Mouse (Mus musculus) urinary bladder, postnatal 4 days (tissue): ENCODE results near the gene Gm5901.
"Not testable (repeated sequence)": the region's sequence is repeated elsewhere in the genome, so short reads cannot be mapped to it uniquely, and the experiment has no call there.

Experiments used
- DNase-seq, 2 experiments: peaks; one replicate each; pipeline ENCODE4 v3.0.0; 2021 to 2022; ENCODE audit warnings: low spot score in 2 of 2

The Gm5901 gene

DNA sequence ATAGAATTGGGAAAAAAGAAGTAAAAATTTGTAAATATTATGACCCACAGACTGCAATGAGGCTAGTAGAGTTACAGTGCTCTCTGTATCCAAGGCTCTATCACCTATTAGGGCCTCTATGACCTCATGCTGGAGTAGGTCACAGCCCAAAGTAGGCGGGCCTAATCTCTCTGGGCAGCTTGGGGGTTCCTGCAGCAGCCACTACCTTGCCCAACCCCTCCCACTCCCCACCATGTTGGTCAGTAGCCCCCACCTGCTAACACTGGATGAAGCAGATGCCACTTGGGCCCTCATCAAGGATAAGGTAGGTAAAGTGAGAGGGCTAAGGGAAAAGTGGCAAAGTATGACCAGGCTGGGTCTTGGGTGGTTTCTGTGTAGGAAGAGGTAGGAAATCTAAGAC lies at the start of gene Gm5901:
Gm5901 (plus strand) TSS at position 173 of the 400 bp plus-strand sequence.
- no peak for DNase-seq

DNA sequence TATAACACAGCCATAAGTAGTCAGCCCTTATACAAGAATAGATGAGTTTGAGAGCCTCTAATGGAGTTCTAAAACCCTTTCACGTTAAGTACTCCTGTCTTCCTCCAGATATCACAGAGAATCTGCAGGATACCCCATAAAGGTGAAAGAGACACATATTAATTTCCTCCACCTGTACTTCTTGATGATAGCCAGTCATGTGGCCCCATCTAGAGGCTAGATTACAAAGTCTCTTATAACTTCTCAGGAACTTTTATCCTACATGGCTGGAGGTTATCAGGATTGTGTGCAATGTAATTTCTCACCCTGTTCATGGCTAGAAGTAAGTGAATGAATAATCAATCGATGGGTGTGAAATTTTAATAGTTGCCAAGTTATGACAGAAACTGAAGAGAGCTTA lies 49.5 kb upstream of the Gm5901 start:
- DNase-seq: no peak

DNA sequence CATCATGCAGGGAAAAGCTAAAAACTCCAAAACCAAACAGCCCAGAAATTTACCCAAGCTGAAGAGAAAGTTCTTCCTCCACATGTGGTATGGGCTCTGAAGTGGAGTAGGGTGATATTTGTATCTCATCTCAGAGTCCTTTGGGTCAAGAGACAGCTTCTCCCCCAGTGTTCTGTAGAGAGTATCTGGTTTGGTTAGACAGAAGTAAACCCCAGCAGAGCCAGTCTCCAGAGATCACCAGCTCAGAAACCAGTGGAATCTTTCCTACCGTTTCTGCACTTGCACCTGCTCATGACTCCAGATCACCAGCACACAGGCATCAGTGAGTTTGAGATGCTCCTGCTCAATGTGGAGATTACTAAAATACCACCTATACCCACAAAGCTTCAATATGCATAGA lies 40.8 kb upstream of the Gm5901 start, which contains the start of gene Olfr690:
Olfr690 (minus strand) TSS at position 101 of the 400 bp plus-strand sequence.
- no peak for DNase-seq

DNA sequence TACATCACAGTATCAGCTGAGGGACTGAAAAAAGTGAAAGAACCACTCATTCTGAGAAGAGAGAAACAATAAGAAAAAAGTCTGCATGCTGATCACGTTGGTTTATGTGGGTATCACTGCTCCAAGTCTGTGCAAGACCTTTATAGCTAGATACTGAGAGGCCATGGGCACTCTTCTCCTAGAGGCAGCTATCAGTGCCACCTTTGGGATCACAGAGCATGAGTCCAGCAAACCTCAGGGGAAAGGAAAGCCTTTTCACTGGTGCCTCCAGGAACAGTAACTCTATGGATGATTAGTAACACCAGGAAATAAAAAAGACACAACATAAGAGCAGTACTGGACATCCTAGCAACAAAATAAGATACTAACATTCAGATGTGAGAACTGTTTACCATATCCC lies 32.7 kb upstream of the Gm5901 start, which contains the start of gene Olfr691:
Olfr691 (minus strand) TSS at position 101 of the 400 bp plus-strand sequence.
- DNase-seq: no peak

DNA sequence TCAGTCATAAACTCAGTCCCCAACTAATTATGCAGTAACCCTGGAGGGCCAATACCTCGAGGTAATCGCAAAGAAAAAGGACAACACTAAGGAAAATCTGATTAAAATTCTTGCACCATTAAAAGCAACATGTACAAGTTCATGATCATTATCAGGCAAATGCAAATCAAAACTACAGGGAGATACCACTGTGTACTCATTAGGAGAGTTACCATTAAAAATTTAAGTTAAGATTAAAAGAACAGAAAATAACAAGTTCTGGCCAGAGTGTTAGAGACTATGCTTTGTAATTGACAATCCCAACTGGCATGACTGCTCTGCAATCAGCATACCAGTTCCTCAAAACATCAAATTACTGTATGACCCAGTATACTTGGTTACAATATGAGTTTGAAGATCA lies 32.1 kb upstream of the Gm5901 start:
- DNase-seq: no peak

DNA sequence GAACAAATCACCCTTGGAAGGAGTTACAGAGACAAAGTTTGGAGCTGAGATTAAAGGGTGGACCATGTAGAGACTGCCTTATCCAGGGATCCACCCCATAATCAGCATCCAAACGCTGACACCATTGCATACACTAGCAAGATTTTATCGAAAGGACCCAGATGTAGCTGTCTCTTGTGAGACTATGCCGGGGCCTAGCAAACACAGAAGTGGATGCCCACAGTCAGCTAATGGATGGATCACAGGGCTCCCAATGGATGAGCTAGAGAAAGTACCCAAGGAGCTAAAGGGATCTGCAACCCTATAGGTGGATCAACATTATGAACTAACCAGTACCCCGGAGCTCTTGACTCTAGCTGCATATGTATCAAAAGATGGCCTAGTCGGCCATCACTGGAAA lies 18.8 kb upstream of the Gm5901 start:
- DNase-seq: not testable (repeated sequence)

DNA sequence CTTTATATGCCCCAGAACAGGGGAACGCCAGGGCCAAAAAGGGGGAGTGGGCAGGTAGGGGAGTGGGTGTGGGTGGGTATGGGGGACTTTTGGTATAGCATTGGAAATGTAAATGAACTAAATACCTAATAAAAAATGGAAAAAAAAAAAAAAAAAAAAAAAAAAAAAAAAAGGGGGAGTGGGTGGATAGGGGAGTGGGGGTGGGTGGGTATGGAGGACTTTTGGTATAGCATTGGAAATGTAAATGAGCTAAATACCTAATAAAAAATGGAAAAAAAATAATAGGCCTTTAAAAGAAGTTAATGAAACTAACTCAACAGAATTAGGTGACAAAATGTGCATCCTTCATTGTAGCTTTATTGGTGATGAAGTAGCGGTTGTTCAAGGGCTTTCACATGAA lies 18.4 kb upstream of the Gm5901 start:
- DNase-seq: not testable (repeated sequence)

DNA sequence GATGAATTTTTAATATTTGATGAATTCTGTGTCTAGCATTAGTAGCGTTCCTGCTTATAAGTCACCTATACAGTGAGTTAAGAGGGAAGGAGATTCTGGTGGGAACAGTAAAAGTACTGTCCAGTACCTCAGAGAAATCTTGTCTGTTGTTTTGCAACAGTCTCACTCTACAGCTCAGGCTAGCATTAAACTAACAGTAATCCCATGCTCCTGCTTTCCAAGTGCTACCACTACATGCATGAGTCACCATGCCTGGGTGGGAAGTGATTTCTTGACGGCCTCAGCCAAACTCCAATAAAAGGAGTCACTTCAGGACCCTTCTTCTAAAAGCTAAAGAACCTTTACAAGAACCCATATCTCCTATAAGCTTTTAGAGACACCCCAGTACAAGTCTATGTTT lies 13.1 kb upstream of the Gm5901 start:
- no peak for DNase-seq

DNA sequence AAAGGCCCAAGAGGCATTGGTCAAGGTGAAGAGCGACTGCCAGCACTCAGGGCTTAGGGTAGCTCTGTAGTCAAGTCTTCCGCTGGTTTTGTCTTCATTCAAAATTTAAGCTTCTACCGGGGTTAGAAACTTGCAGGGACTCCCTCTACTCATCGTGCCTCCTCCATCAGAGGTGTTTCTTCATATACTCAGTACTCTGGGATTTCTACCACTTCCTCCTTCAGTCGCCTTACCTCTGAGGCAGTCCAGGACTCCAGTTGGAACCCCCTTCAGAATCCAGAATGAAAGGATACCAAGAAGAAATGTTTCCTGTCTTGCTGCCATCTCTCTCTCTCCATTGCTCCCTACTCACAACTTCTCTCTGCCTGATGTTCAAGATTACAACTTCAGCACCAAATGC lies 7.6 kb upstream of the Gm5901 start:
- DNase-seq: no peak

DNA sequence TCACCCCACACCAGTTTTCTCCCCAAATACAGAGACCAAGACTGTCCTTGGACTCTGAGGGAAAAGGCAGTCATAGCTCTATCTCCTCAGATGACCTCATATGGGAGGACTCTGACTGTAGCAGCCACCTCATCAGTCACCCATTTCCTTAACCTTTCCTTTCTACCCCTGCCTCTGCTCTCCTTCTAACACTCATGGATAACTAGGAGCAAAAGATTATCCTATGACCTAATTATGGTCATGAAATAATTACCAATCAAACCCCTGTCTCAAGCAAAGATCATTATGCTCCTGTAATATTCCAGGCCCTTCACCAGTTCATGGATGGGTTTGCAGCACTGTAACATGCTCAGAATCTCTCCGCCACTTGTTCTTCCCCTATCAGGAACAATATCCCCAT lies 6.9 kb upstream of the Gm5901 start, which contains the start of gene Olfr692:
Olfr692 (plus strand) TSS at position 301 of the 400 bp plus-strand sequence.
- no peak for DNase-seq

DNA sequence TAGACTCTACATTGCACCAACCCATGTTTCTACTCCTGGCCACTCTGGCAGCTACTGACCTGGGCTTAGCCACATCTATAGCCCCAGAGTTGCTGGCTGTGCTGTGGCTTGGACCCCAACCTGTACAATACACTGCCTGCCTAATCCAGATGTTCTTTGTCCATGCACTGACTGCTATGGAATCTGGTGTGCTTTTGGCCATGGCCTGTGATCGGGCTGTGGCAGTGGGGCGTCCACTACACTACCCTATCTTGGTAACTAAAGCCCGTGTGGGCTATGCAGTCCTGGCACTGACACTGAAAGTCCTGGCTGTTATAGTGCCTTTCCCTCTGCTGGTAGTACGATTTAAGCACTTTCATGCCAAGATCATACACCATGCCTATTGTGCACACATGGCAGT lies 6.3 kb upstream of the Gm5901 start:
- DNase-seq: no peak

DNA sequence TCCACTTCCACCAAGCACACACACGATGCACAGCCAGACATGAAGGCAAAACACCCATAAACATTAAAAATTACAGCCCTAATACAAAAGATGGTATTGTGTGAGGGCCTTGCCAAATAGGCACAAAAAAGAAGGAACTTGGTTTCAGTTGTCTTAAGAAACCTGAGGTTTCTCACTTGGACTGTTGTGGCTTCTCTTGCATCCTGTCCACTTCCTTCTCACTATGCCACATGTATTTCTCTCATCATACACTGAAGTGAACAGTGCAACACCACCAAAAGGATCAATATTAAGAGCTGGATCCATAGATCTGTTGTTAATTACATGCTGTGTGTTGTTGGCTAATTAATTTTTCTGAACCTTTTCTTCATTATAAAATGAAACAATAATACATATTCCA lies 1.9 kb upstream of the Gm5901 start:
- DNase-seq: no peak

DNA sequence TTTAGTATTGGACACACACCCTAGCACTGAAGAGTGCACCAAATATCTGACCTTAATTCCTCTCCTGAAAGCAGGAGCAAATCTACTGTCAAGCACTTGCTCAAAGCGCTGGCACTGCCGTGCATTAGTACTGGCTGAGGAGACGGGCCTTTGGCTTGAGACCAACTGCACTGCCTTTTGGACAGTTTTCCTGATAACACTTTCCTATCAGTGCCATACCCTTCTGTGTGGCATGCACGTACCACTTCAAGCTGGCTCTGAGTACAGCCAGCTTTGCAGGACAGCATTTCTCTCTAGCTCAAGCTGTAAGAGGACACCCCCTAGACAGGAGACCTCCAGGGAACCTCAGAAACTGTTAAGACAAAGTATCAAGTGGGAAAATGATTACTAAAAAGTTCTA lies 1.3 kb upstream of the Gm5901 start:
- no peak for DNase-seq

DNA sequence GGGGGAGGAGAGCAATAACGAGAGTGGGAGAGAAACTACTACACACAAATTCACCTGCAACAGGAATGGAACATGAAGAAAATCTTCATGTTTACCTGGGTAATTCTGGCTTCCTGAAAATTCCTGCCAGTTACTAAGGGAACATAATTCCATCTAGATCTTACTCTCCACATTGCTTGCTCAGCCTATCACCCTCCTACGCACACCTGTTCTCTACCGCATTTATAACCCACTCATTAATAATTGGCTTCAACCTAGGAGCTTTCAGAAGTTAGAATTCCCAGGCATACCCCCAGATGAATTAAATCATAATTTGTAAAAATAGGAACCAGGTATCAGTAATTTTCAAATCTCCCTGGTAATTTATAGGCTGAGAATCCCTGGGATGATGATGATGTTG lies 862 bp upstream of the Gm5901 start:
- DNase-seq: no peak

DNA sequence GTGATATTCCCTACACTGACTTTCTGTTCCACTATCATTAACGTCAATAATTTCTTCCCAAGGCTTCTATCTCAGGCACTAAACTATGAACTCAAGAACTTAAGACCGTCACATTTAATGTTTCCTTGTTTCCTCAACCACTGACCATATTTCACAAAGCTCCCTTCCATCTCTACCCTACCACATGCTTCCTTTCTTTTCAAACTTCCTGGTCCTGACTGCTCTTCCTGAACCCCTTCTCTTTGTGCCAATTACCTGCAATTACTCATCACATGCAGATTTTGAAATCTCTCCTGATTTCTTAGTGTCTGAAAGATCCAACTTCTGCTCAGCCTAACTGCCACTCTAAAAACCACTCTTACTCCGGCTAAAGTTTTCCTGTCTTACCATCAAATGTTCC lies 5.5 kb downstream of the Gm5901 start:
- no peak for DNase-seq

DNA sequence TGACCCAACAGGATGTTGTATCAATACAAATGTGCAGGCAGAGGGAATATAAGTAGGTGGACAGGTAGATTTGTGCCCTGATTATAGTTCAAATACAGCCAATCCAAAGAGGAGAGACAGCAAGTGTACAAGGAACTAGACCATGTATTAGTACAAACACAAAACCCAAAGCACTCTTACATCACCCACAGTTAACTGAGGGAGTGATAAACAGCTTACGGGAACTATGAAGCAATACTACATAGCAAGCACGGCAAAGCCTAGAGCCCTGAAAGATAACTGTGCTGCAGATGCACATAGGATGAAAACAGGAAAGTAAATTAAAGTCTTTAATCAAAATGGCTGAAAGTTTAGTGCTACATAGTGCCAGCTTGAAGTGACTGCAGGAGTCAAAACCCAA lies 12.9 kb downstream of the Gm5901 start:
- no peak for DNase-seq

DNA sequence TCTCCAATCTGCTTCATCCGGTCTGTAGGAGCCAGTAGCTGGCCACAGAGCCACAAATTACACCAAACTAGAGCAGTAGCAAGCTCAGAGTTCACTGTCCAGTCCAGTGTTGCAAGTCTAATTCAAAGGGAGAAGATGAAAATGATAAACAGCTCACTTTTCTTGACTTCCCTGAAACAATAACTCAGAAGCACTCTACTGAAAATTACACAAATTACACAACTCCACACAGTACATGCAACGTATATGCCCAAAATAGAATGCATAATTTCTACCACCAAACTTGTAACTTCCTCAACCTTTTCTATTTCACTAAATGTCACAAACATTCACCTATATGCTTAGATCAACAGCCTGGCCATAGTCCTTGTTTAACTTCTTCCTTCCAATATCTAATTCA lies 15.4 kb downstream of the Gm5901 start:
- DNase-seq: no peak

DNA sequence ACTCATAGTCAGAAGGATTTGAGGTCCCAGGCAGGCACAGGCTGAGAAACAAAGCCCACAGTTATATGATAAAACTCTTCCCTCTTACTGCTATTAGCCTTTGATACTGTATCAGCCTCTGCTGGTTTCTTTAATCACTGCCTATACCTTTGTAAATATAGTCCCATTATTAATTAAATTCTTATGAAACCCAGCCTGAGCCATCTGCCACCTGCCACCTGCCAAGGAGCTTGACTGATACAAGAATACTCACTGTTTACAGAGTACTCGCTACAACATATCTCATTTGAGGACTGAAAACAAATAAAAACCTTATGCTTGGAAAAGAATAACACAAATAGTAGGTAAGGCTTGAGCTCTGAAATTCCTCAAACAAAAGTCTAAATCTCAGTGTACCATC lies 19.8 kb downstream of the Gm5901 start:
- DNase-seq: no peak

DNA sequence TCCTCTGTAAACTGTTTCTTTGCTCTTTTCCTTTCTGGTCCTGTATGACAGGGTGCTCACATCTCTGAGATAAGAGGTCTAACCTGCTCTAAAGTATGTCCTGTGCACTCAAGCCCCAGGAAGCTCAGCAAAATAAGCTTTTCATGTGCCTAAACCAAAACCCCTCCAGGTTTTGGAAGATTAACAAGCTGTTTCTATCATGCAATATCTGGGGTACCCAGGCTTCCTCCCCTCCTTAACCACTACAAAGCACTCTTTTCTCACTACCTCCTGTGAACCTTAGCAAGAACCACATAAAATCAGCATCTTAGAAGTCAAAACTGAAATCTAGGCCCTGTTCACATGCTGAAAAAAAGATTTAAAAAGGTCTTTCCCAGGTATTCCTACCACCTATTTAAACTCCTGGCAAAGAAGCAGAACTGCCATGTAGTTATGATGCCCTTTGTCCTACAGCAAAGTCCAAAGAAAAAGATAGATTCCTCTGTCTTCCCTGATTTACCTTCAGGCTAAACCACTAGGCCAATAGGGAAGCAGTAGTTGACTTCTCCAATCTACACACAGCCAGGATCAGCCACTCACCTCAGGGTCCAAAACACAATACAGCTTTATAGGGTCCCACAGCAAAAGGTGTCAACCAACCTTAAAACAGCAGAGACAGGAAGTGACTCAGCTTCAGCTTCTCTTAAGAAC lies 20.4 kb downstream of the Gm5901 start:
- no peak for DNase-seq

DNA sequence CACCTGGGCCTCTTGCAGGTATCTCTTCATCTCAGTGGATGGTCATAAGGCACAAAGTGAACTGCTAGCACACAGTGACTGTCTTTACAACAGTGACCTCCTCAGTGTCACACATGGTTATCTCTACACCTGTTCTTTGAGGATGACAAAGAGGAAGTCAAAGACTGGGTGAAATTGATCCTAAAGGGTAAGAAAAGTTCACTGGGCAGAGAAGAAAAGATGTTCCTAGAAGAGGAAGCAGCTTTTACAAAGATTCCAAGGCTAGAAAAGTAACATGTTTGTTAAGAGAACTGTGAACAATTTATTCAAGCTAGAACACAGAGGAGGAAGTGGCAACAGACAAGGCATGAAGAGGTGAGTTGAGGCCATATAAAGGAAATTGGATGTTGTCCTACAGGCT lies 21.3 kb downstream of the Gm5901 start:
- DNase-seq: no peak

DNA sequence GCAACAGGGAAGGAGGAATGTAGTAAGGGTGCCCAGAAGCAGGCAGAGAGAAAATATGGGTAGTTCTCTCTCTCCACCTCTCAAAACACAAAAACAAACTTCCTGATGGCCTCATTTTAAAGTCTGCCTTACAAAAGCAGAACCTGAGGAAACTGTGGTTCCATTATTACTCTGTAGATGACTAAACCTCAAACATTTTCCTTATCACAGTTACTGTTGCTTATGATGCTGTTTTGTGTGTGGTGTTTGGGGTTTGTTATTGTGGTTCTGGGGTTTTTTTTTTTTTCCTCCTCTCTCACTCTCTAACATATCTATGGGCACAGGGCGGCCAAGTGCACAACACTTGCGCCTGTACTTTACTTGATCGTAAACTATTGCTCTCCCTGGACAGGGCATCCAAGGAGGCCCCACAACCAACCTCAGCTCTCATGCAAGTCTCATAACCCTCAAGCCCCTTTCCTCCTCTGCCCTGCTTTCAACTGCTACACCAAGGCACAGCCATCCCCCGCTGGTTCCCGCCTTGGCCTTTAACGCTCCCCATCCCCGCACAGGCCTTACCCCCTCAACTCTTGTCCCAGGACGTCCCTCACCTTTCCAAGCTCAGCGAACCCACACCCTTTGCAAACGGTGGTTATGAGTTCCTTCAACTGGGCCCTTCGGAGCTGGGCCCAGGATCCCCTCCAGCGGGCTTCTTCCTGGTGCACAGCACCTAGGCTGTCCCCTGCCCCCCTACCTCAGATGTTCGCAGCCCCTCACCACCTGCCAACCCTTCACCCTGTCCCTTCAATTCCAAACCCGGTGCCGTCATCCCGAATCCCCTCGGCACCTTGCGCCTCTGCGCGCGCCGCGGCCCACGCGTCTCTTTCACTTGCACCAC lies 24.5 kb downstream of the Gm5901 start:
- DNase-seq: no peak

DNA sequence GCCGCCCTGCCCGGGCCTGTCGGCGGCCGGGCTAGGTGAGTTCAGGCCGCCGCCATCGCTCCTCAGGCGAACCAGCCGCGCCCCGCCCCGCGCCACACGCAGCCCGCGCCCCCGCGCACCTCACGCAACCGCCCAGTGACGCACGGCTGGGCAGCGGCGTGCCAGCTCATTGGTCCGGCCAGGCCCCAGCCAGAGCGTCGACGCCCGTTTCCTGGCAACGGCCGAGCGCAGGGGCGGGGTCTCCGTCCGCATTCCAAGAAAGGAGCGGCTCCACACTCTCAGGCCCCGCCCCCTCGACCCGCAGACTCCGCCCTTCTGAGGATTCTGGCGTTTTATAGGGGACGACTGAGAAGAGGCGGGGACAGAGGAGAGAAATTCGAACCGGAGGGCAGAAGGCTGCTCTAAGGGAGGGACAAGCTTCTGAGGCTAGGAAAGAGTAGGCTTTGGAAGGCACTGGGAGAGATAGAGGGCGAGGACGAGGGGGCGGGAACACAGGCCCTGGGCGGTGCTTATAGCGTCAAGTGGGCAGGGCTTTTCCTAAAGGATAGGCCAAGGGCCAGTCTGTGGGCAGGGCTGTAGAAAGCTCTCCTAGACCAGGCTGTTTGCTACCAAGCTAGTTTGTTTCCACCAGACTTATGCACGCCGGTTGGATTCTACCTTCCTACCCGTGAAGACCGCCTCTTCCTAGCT lies 25.2 kb downstream of the Gm5901 start, which contains the start of gene Fam160a2:
Fam160a2 (minus strand) TSS at position 120 of the 690 bp plus-strand sequence.
- peak; percentile 99 to 100 for DNase-seq
